In the genomic region with DNA sequence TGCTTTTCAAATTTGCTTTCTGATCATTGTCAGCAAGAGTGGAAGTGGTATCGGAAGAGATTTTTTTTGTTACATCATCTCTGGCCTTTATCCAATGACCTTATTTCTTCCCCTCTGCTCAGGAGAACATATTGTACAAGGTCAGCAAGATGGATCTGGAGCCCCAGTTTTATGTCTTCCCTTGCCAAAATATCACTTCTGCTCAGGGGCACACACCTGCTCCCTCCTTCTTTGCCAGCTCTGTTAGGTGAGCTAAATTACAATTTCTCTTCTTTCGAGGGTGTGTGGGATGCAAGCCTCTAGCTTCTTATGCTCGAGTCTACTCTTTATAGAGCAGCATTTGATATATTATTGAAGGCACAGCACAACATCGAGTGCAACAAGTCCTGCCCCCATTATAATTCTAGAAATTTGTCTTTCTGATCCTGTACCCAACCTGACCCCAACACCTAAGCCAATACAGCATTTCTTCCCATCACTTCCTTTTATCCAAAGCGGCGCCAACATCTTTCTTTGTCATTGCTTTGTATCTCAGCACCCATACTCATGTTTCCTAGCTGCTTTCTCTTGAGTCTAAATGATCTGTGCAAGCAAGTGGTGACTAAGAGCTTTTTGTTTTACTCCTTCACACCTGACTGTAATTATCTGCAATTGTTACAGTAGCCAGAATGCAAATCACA, we compare ENCODE assay signal across 32 mouse cellular contexts.
A peak's percentile ranks its signal among the peaks of the same experiment; 100 is the strongest.
DNase-seq lines count a peak whose midpoint lies in the region; ATAC-seq lines count a peak whose summit lies in the region.
"Had no signal": no experiment of that assay in that cellular context is flagged by ENCODE, and none has a peak within 500 bp of the region (broad histone marks: within the 10 kb centered on the region; RNA-seq: fewer than 3 reads in every experiment).

No protein-coding gene starts in this region.

- 89% methylated on average over 6 of the region's 6 CpGs for WGBS in hindbrain, embryonic 16.5 days
- 88% methylated on average over 6 of the region's 6 CpGs for WGBS in hindbrain, embryonic 13.5 days

- no peaks in the 10 kb centered on the region for H3K4me1 ChIP-seq in hindbrain, embryonic 16.5 days (ENCODE audit: control insufficient read depth, insufficient read depth, low read depth, low read length)
- no peaks in the 10 kb centered on the region for H3K4me1 ChIP-seq in hindbrain, embryonic 13.5 days (replicated peaks)
- H3K4me1 ChIP-seq: limb, embryonic 13.5 days; lung, embryonic 15.5 days; midbrain, embryonic 10.5 days; neural tube, embryonic 12.5 days had no signal

- no peak overlapping the region for H3K9ac ChIP-seq in hindbrain, embryonic 16.5 days (ENCODE audit: low read depth, low read length)
- no peak overlapping the region for H3K9ac ChIP-seq in hindbrain, embryonic 13.5 days
- H3K9ac ChIP-seq: hindbrain, embryonic 14.5 days; limb, embryonic 13.5 days; lung, embryonic 15.5 days; neural tube, embryonic 12.5 days had no signal

- H3K36me3 ChIP-seq in hindbrain, embryonic 16.5 days (ENCODE audit: control insufficient read depth, insufficient read depth, low read length): no peaks in the 10 kb centered on the region
- no peaks in the 10 kb centered on the region for H3K36me3 ChIP-seq in hindbrain, embryonic 13.5 days
- H3K36me3 ChIP-seq: G1E; limb, embryonic 13.5 days; lung, embryonic 15.5 days; midbrain, embryonic 10.5 days; neural tube, embryonic 12.5 days had no signal

- H3K27me3 ChIP-seq in hindbrain, embryonic 16.5 days (replicated peaks; ENCODE audit: control insufficient read depth, insufficient read depth, low read length): no peaks in the 10 kb centered on the region
- H3K27me3 ChIP-seq in hindbrain, embryonic 13.5 days: no peaks in the 10 kb centered on the region
- H3K27me3 ChIP-seq: limb, embryonic 13.5 days; lung, embryonic 15.5 days; neural tube, embryonic 12.5 days had no signal

- no peak overlapping the region for H3K4me2 ChIP-seq in hindbrain, embryonic 16.5 days (ENCODE audit: low read length)
- H3K4me2 ChIP-seq in hindbrain, embryonic 13.5 days: no peak overlapping the region
- H3K4me2 ChIP-seq: heart, embryonic 11.5 days; hindbrain, embryonic 14.5 days; limb, embryonic 13.5 days; liver, embryonic 11.5 days; lung, embryonic 15.5 days; neural tube, embryonic 12.5 days had no signal

- H3K27ac ChIP-seq in hindbrain, embryonic 16.5 days (ENCODE audit: low read depth, low read length): no peak overlapping the region
- no peak overlapping the region for H3K27ac ChIP-seq in hindbrain, embryonic 13.5 days
- H3K27ac ChIP-seq: gastrocnemius, adult 2 months; hindbrain, embryonic 14.5 days; left cerebral cortex, adult 2 months; limb, embryonic 13.5 days; lung, embryonic 15.5 days; midbrain, embryonic 10.5 days; neural tube, embryonic 12.5 days had no signal

- no peaks in the 10 kb centered on the region for H3K9me3 ChIP-seq in hindbrain, embryonic 16.5 days (ENCODE audit: control insufficient read depth, low read length)
- no peaks in the 10 kb centered on the region for H3K9me3 ChIP-seq in hindbrain, embryonic 13.5 days
- H3K9me3 ChIP-seq: G1E; limb, embryonic 13.5 days; lung, embryonic 15.5 days; neural tube, embryonic 12.5 days had no signal

- no peak overlapping the region for H3K4me3 ChIP-seq in hindbrain, embryonic 16.5 days (ENCODE audit: low read length)
- H3K4me3 ChIP-seq in hindbrain, embryonic 13.5 days: no peak overlapping the region
- H3K4me3 ChIP-seq: erythroblast, embryonic 14.5 days; gastrocnemius, adult 2 months; left cerebral cortex, adult 2 months; limb, embryonic 13.5 days; lung, embryonic 15.5 days; midbrain, embryonic 10.5 days; myocyte; neural tube, embryonic 12.5 days had no signal

- ATAC-seq in hindbrain, embryonic 16.5 days: 0 out of 2 replicates have a peak, but pooled peaks have one; percentile 34
- no peak for ATAC-seq in hindbrain, embryonic 13.5 days (ENCODE audit: low FRiP score)
- ATAC-seq: forebrain, embryonic 16.5 days; intestine, postnatal 0 days; midbrain, embryonic 16.5 days had no signal

- peak; percentile 73 for DNase-seq in cerebellum, adult 11 months
- DNase-seq in cerebellum, adult 9-10 months: peak; percentile 97
- peak; percentile 73 to 76 for DNase-seq in cerebellum, postnatal 36 days
- DNase-seq in retina, embryonic 14.5 days (ENCODE audit: low spot score): no peak
- DNase-seq in urinary bladder, postnatal 14 days (ENCODE audit: low spot score): no peak
- DNase-seq: adrenal gland, postnatal 10 days; gastrocnemius, adult 2 months; gastrocnemius, postnatal 36 days; heart, adult 18-20 months; heart, postnatal 36 days; kidney, adult 9 months; kidney, postnatal 14 days; layer of hippocampus, adult 9-11 months; right cerebral cortex, postnatal 14 days; spleen, adult 18-20 months; thymus, postnatal 14 days had no signal

Comparison
In these comparisons a context has a peak if more than half of its experiments do, and no peak if none do; other contexts are left out.
1. DNase-seq: peak in cerebellum, adult 11 months (single experiment), cerebellum, adult 9-10 months (single experiment) and cerebellum, postnatal 36 days (2 of 2); none in retina, embryonic 14.5 days (single experiment) and urinary bladder, postnatal 14 days (single experiment).